Mouse (Mus musculus): ENCODE measurements around the gene Emilin1. TPM values are rescaled to one million over a fixed set of nuclear protein-coding genes. Genes with fewer than 3 reads are reported as not detected.

Emilin1 gene
- total and polyA plus RNA-seq, 2 experiments from 2014 or later, result 9.0 to 11.8 TPM

DNA sequence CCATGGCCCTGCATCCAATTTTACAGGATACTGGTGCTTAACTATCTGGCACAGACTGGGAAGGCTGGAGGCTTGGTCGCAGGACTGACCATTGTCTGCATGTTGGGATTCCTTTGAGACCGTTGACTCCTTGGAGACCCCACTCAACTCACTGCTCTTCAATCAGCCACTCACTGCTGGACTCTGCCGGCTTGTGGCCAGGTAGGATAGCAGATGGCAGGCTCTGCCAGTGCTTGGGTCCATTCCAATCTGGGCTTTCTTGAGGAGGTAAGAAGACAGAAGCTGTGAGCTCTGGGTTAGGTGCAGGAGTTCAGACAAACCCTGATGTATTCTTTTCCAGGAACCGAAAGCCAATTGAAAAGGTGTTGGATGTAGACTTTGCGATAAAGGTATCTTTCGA is 40.9 kb downstream of the Emilin1 start:
- 93% methylated on average over 6 of the region's 6 CpGs for WGBS
- H3K9me3 ChIP-seq (ENCODE audit: low read length), result no peaks in the 10 kb centered on the region
- peaks cover 50% of the 10 kb centered on the region for H3K36me3 ChIP-seq (ENCODE audit: insufficient read depth, low read length)
- H3K9ac ChIP-seq (replicated peaks; ENCODE audit: low read length, poor library complexity, severe bottlenecking), result no peak overlapping the region
- H3K4me2 ChIP-seq (ENCODE audit: low read depth, low read length, poor library complexity, severe bottlenecking), result no peak overlapping the region
- no peak overlapping the region for H3K4me3 ChIP-seq (ENCODE audit: low read depth, low read length)
- DNase-seq (ENCODE audit: low spot score) (no peak), ATAC-seq (ENCODE audit: low FRiP score) (no peak)
- H3K4me1 ChIP-seq (ENCODE audit: insufficient read depth, low read length), result peaks cover 16% of the 10 kb centered on the region; the same call in 1 of the 2 replicates
- H3K27ac ChIP-seq (ENCODE audit: low read depth, low read length), result no peak overlapping the region
- TF ChIP-seq CTCF (IDR thresholded peaks at IDR 0.05), result no peak
- H3K27me3 ChIP-seq (ENCODE audit: insufficient read depth, low read length), result no peaks in the 10 kb centered on the region

- no peak for ATAC-seq (ENCODE audit: low FRiP score)
- 93% methylated on average over 9 of the region's 9 CpGs for WGBS
- Histone ChIP-seq H3K27me3 (ENCODE audit: insufficient read depth, low read length) (no peaks in the 10 kb centered on the region), H3K4me1 (ENCODE audit: insufficient read depth, low read length) (peaks cover 20% of the 10 kb centered on the region; the same call in 1 of the 2 replicates), H3K9ac (replicated peaks; ENCODE audit: low read length, poor library complexity, severe bottlenecking) (no peak overlapping the region), H3K36me3 (ENCODE audit: insufficient read depth, low read length) (peaks cover 50% of the 10 kb centered on the region), H3K4me2 (ENCODE audit: low read depth, low read length, poor library complexity, severe bottlenecking) (no peak overlapping the region), H3K9me3 (ENCODE audit: low read length) (no peaks in the 10 kb centered on the region), H3K4me3 (ENCODE audit: low read depth, low read length) (no peak overlapping the region), H3K27ac (ENCODE audit: low read depth, low read length) (no peak overlapping the region)
- no peak for DNase-seq (ENCODE audit: low spot score)
- no peak for TF ChIP-seq CTCF (IDR thresholded peaks at IDR 0.05)
Measured at GRCm38 (mm10) chr5:30954556-30954955, 41.4 kb downstream of the Emilin1 start.

DNA sequence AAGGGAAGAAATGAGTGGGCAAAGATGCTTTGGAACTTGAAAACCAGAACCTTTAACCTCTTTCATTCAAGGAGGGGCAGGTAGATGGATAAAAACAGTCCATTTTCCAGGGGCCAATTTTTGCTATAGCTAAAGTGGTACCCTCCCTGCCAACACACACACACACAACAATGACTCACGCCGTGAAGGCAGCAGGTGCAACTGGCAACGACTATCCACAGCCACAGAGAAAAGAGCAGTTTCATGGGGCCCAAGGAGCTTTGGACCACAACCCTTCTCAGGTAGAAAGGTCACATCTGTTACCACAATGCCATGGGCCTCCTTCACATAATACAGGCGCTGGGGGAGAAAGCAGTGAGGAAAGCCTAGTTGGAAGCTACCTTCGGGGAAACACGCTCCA is 42.5 kb downstream of the Emilin1 start:
- ATAC-seq (ENCODE audit: low FRiP score), result no peak
- Histone ChIP-seq H3K9me3 (ENCODE audit: low read length) (no peaks in the 10 kb centered on the region), H3K4me3 (ENCODE audit: low read depth, low read length) (no peak overlapping the region), H3K4me1 (ENCODE audit: insufficient read depth, low read length) (peaks cover 17% of the 10 kb centered on the region; the same call in 1 of the 2 replicates), H3K4me2 (ENCODE audit: low read depth, low read length, poor library complexity, severe bottlenecking) (no peak overlapping the region), H3K27ac (ENCODE audit: low read depth, low read length) (no peak overlapping the region), H3K9ac (replicated peaks; ENCODE audit: low read length, poor library complexity, severe bottlenecking) (no peak overlapping the region), H3K36me3 (ENCODE audit: insufficient read depth, low read length) (peaks cover 50% of the 10 kb centered on the region), H3K27me3 (ENCODE audit: insufficient read depth, low read length) (no peaks in the 10 kb centered on the region)
- TF ChIP-seq CTCF (IDR thresholded peaks at IDR 0.05), result no peak
- 97% methylated on average over 6 of the region's 6 CpGs for WGBS
- DNase-seq (ENCODE audit: low spot score), result no peak

DNA sequence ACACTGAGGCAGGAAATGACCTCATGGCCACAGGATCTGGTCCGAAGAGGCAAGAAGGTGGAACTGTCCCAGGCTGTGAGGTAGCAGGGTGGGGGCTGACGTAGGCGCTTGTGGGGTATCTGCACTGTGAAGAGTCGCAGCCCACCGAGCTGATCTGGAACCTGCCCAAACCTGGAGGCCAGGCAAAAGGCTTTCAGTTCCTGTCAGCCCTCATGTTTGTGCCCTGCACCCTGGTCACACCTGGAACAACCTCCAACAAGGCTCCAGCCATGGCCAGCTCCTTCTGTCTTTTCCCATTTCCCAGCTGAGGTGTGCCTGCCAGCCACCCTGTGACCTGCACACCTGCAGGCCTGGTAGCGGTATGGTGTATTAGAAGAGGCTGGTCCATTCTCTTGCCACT is 44.7 kb downstream of the Emilin1 start:
- WGBS, result 93% methylated on average over 6 of the region's 6 CpGs
- no peaks in the 10 kb centered on the region for H3K9me3 ChIP-seq (ENCODE audit: low read length)
- no peak overlapping the region for H3K4me2 ChIP-seq (ENCODE audit: low read depth, low read length, poor library complexity, severe bottlenecking)

GRCm38 (mm10) chr5:30959198-30959854 is 46.1 kb downstream of the Emilin1 start:
- peak overlapping the region; percentile 82 for H3K4me2 ChIP-seq (ENCODE audit: low read depth, low read length, poor library complexity, severe bottlenecking)
- no peaks in the 10 kb centered on the region; the same call in 1 of the 2 replicates for H3K27me3 ChIP-seq (ENCODE audit: insufficient read depth, low read length)
- DNase-seq (ENCODE audit: low spot score) (no peak), ATAC-seq (ENCODE audit: low FRiP score) (peak; percentile 19)
- H3K27ac ChIP-seq (ENCODE audit: low read depth, low read length), result peak overlapping the region; percentile 89
- WGBS, result 37% methylated on average over 19 of the region's 19 CpGs
- TF ChIP-seq CTCF (IDR thresholded peaks at IDR 0.05), result no peak
- H3K9me3 ChIP-seq (ENCODE audit: low read length), result no peaks in the 10 kb centered on the region
- H3K4me3 ChIP-seq (ENCODE audit: low read depth, low read length), result peak overlapping the region; percentile 84
- H3K9ac ChIP-seq (replicated peaks; ENCODE audit: low read length, poor library complexity, severe bottlenecking), result peak overlapping the region; percentile 89
- H3K4me1 ChIP-seq (ENCODE audit: insufficient read depth, low read length), result peaks cover 17% of the 10 kb centered on the region; the same call in 1 of the 2 replicates
- peaks cover 29% of the 10 kb centered on the region for H3K36me3 ChIP-seq (ENCODE audit: insufficient read depth, low read length)

More for the DNA sequence above, 44.7 kb downstream of the Emilin1 start:
- H3K36me3 ChIP-seq (ENCODE audit: insufficient read depth, low read length), result peaks cover 43% of the 10 kb centered on the region
- H3K4me1 ChIP-seq (ENCODE audit: insufficient read depth, low read length), result peaks cover 17% of the 10 kb centered on the region; the same call in 1 of the 2 replicates
- 0 out of 2 replicates have a peak overlapping the region, but pooled peaks have one; percentile 19 for H3K9ac ChIP-seq (replicated peaks; ENCODE audit: low read length, poor library complexity, severe bottlenecking)
- no peak overlapping the region for H3K27ac ChIP-seq (ENCODE audit: low read depth, low read length)
- H3K4me3 ChIP-seq (ENCODE audit: low read depth, low read length), result no peak overlapping the region
- no peaks in the 10 kb centered on the region; the same call in 1 of the 2 replicates for H3K27me3 ChIP-seq (ENCODE audit: insufficient read depth, low read length)
- ATAC-seq (ENCODE audit: low FRiP score) (no peak), DNase-seq (ENCODE audit: low spot score) (no peak)
- TF ChIP-seq CTCF (IDR thresholded peaks at IDR 0.05), result no peak

DNA sequence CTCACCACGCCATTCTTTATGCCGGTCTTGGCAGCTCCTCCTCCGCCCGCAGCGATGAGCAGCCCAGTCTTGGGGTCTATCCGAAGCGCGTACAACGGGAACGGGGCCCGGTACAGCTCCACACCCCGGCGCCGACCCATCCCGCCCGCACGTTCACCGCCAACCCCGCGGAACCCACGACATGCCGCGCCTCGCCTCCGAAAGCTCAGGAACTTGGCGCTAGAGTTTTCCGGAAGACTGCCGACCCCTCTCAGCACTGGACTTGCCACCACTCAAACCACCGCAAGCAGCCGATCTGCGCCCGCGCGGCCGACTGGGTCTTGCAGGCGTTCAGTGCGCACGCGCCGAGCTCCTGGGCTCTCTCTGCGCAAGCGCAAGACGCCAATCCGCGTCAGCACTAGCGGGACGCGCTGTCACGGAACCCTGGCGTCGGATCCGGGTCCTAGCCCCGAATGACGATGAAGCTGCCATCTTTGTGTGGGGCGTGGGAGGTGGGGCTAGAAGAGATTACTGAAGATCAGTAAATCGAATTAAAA is 46.8 kb downstream of the Emilin1 start, which contains the start of gene Preb:
TSS of gene Preb (minus strand) at position 396 of the 536 bp plus-strand sequence.
- Histone ChIP-seq H3K27ac (ENCODE audit: low read depth, low read length) (peak within 1 kb of the TSS; percentile 89), H3K36me3 (ENCODE audit: insufficient read depth, low read length) (peaks cover 22% of the 10 kb centered on the region), H3K4me1 (ENCODE audit: insufficient read depth, low read length) (peaks cover 17% of the 10 kb centered on the region; the same call in 1 of the 2 replicates), H3K9me3 (ENCODE audit: low read length) (no peaks in the 10 kb centered on the region), H3K9ac (replicated peaks; ENCODE audit: low read length, poor library complexity, severe bottlenecking) (peak within 1 kb of the TSS; percentile 89), H3K4me3 (ENCODE audit: low read depth, low read length) (peak within 1 kb of the TSS; percentile 84), H3K27me3 (ENCODE audit: insufficient read depth, low read length) (no peaks in the 10 kb centered on the region; the same call in 1 of the 2 replicates), H3K4me2 (ENCODE audit: low read depth, low read length, poor library complexity, severe bottlenecking) (peak within 1 kb of the TSS; percentile 82)
- TF ChIP-seq CTCF (IDR thresholded peaks at IDR 0.05), result peak; percentile 39
- DNase-seq (ENCODE audit: low spot score), result peak; percentile 98
- under 1% methylated on average over 56 of the region's 56 CpGs for WGBS
- peak; percentile 96 for ATAC-seq (ENCODE audit: low FRiP score)
